Mouse (Mus musculus): ENCODE measurements at regions not wholly inside any gene's neighbourhood (a gene's known extent, or its start where the extent isn't known, plus 50 kb on each side); places are given as distances from the start of the nearest gene placed in this dataset.

- TF ChIP-seq CTCF (IDR thresholded peaks at IDR 0.05; ENCODE audit: borderline replicate concordance, insufficient read depth, low read length) (no peak), POLR2A (IDR thresholded peaks at IDR 0.05; ENCODE audit: low read depth, low read length) (no peak)
These were observed 3120.6 kb upstream of the Gm6569 start for GRCm38 (mm10) chr15:70713736-70714135.

Measured in embryonic fibroblast, embryonic 13.5 days (primary cell).